Mouse (Mus musculus) liver, adult 2 months (tissue): Measurements from ENCODE around the gene Ttc30a1. TPM values are rescaled to one million over a fixed set of nuclear protein-coding genes. Genes with fewer than 3 reads are reported as not detected.

ENCODE experiments used
- DNase-seq: peaks from one replicate; pipeline ENCODE4 v3.0.0-alpha.2; 2011; ENCODE audit warnings: low read depth, low spot score; ENCODE audit errors: extremely low read depth
- H3K27ac ChIP-seq: fragments of 200-500 bp; replicated peaks from 2 replicates; pipeline ENCODE4 v1.5.1; 2012; ENCODE audit warnings: low read depth, mild to moderate bottlenecking, control low read depth, inconsistent platforms, low read length; ENCODE audit not compliant: insufficient read depth
- H3K27me3 ChIP-seq: fragments of 200-500 bp; 2 replicates; pipeline ENCODE4 v1.6.1; 2012; ENCODE audit warnings: mild to moderate bottlenecking, moderate library complexity, low read length, inconsistent platforms; ENCODE audit not compliant: control insufficient read depth, insufficient read depth
- H3K36me3 ChIP-seq: fragments of 200-500 bp; 2 replicates; pipeline ENCODE4 v1.6.1; 2012; ENCODE audit warnings: low read length, inconsistent platforms; ENCODE audit not compliant: control insufficient read depth, insufficient read depth
- H3K4me1 ChIP-seq: fragments of 200-500 bp; 2 replicates; pipeline ENCODE4 v1.6.1; 2011; ENCODE audit warnings: low read length; ENCODE audit not compliant: control insufficient read depth, insufficient read depth
- H3K4me3 ChIP-seq: fragments of 200-500 bp; 2 replicates; pipeline ENCODE4 v1.5.1; 2011; ENCODE audit warnings: low read depth, mild to moderate bottlenecking, control low read depth, low read length, moderate library complexity; ENCODE audit not compliant: insufficient read depth
- H3K79me2 ChIP-seq: fragments of 200-500 bp; 2 replicates; pipeline ENCODE4 v1.6.1; 2012; ENCODE audit warnings: inconsistent platforms, mild to moderate bottlenecking, low read length, moderate library complexity; ENCODE audit not compliant: control insufficient read depth, insufficient read depth
- H3K9ac ChIP-seq: fragments of 200-500 bp; 2 replicates; pipeline ENCODE4 v1.6.1; 2012; ENCODE audit warnings: low read depth, mild to moderate bottlenecking, control low read depth, inconsistent platforms, low read length
- CTCF ChIP-seq: fragments of 200-500 bp; IDR thresholded peaks from 2 replicates; pipeline ENCODE4 v1.5.1; 2011; ENCODE audit warnings: low read depth, low read length, control low read depth
- POLR2A ChIP-seq: fragments of 200-500 bp; IDR thresholded peaks from 2 replicates; pipeline ENCODE4 v1.6.1; 2011; ENCODE audit warnings: low read length, control low read depth; ENCODE audit not compliant: insufficient read depth; ENCODE audit errors: extremely low read depth
- WGBS: fragments of 180-500 bp; shearing (Covaris S2); methylation state at CpG from one replicate; pipeline ENCODE4 v1.1.7; 2018; 5-methylcytosine and 5-hydroxymethylcytosine counted together
- polyA plus RNA-seq: library from polyadenylated mRNA; depleted of rRNA; stranded (reverse); fragments of >200 nt; gene quantifications from 2 replicates; pipeline ENCODE4 v1.2.3, GENCODE M21; 2012
- total RNA-seq: library from RNA; depleted of rRNA; stranded (reverse); fragments of >200 nt; gene quantifications from 2 replicates; pipeline ENCODE4 v1.2.3, GENCODE M21; 2014

The Ttc30a1 gene
- total and polyA plus RNA-seq, 2 experiments: 0.92 to 1.4 TPM

- H3K4me1 ChIP-seq: no peaks in the 10 kb centered on the region
- DNase-seq: no peak
- TF ChIP-seq CTCF (no peak), POLR2A (no peak)
- 0 out of 2 replicates have a peak, but pooled peaks cover 3% of the 10 kb centered on the region for H3K27me3 ChIP-seq
- H3K79me2 ChIP-seq: no peaks in the 10 kb centered on the region
- H3K9ac ChIP-seq: no peak overlapping the region
- H3K36me3 ChIP-seq: no peaks in the 10 kb centered on the region
- WGBS: 86% methylated on average over 3 of the region's 3 CpGs
- no peak overlapping the region for H3K27ac ChIP-seq
- no peak overlapping the region for H3K4me3 ChIP-seq
Observed at GRCm38 (mm10) chr2:76014659-76015058, 32.9 kb upstream of the Ttc30a1 start.

GRCm38 (mm10) chr2:76006194-76006593 is 24.4 kb upstream of the Ttc30a1 start:
- H3K27ac ChIP-seq: no peak overlapping the region
- no peak for TF ChIP-seq POLR2A
- no peak for TF ChIP-seq CTCF
- WGBS: 28% methylated on average over 4 of the region's 4 CpGs

GRCm38 (mm10) chr2:76002899-76003298 is 21.1 kb upstream of the Ttc30a1 start:
- no peak overlapping the region for H3K4me3 ChIP-seq
- no peak for DNase-seq
- H3K27ac ChIP-seq: no peak overlapping the region
- peaks cover 5% of the 10 kb centered on the region; the same call in 1 of the 2 replicates for H3K4me1 ChIP-seq
- 81% methylated on average over 9 of the region's 9 CpGs for WGBS
- no peak overlapping the region for H3K9ac ChIP-seq
- H3K27me3 ChIP-seq: no peaks in the 10 kb centered on the region
- no peak for TF ChIP-seq POLR2A
- no peak for TF ChIP-seq CTCF
- H3K36me3 ChIP-seq: no peaks in the 10 kb centered on the region
- no peaks in the 10 kb centered on the region for H3K79me2 ChIP-seq

More at GRCm38 (mm10) chr2:76006194-76006593, 24.4 kb upstream of the Ttc30a1 start:
- Histone ChIP-seq H3K9ac (no peak overlapping the region), H3K4me3 (no peak overlapping the region), H3K27me3 (no peaks in the 10 kb centered on the region), H3K79me2 (no peaks in the 10 kb centered on the region), H3K36me3 (no peaks in the 10 kb centered on the region), H3K4me1 (no peaks in the 10 kb centered on the region)
- no peak for DNase-seq

GRCm38 (mm10) chr2:76001392-76001791 is 19.6 kb upstream of the Ttc30a1 start:
- TF ChIP-seq POLR2A (no peak), CTCF (peak; percentile 94)
- Histone ChIP-seq H3K27ac (no peak overlapping the region), H3K36me3 (no peaks in the 10 kb centered on the region), H3K79me2 (no peaks in the 10 kb centered on the region), H3K27me3 (no peaks in the 10 kb centered on the region), H3K9ac (no peak overlapping the region), H3K4me1 (peaks cover 5% of the 10 kb centered on the region; the same call in 1 of the 2 replicates), H3K4me3 (no peak overlapping the region)
- 22% methylated on average over 8 of the region's 8 CpGs for WGBS
- DNase-seq: peak; percentile 57

GRCm38 (mm10) chr2:75999636-76000035 is 17.9 kb upstream of the Ttc30a1 start:
- Histone ChIP-seq H3K36me3 (no peaks in the 10 kb centered on the region), H3K4me3 (no peak overlapping the region), H3K27me3 (no peaks in the 10 kb centered on the region), H3K79me2 (no peaks in the 10 kb centered on the region), H3K4me1 (peaks cover 5% of the 10 kb centered on the region; the same call in 1 of the 2 replicates), H3K27ac (no peak overlapping the region), H3K9ac (no peak overlapping the region)
- peak; percentile 92 for DNase-seq
- 16% methylated on average over 12 of the region's 12 CpGs for WGBS
- TF ChIP-seq CTCF (no peak), POLR2A (no peak)

- no peak overlapping the region for H3K4me3 ChIP-seq
- no peak for DNase-seq
- WGBS: 49% methylated on average over 8 of the region's 8 CpGs
- TF ChIP-seq POLR2A: no peak
- TF ChIP-seq CTCF: no peak
- H3K79me2 ChIP-seq: no peaks in the 10 kb centered on the region
- no peak overlapping the region for H3K27ac ChIP-seq
- peaks cover 5% of the 10 kb centered on the region; the same call in 1 of the 2 replicates for H3K4me1 ChIP-seq
- H3K36me3 ChIP-seq: no peaks in the 10 kb centered on the region
- no peak overlapping the region for H3K9ac ChIP-seq
- no peaks in the 10 kb centered on the region for H3K27me3 ChIP-seq
Observed at GRCm38 (mm10) chr2:75998692-75999091, 16.9 kb upstream of the Ttc30a1 start.
